Mouse (Mus musculus): ENCODE results near the gene Snx29.

DNA sequence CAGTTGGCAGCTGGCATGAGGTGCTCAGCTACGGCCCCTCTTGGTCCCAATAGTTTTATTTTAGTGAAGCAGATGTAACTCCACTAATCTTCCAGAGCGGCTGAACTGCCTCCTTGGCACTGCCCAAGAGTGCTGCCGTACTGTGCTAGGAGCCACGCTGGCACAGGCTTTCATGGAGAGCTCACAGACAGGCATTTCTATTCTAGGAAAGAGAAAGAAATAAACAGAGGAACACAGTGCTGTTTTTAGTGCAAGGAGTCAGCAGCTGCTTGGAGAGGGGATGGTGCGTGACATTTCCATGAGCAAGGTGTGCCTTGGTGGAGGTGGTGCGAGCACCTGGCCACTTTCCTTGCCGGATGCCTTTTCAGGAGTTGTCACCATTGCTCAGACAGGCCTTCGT lies 367.4 kb downstream of the Snx29 start:
- TF ChIP-seq POU5F1 (IDR thresholded peaks at IDR 0.05; ENCODE audit: borderline replicate concordance, low read length) (no peak), CTCF (conservative IDR thresholded peaks at IDR 0.05; ENCODE audit: low read length) (no peak)

Data from E14TG2a.4 (cell line).